Mouse (Mus musculus): Measurements from ENCODE around the gene Ptges3l. TPM values are rescaled to one million over a fixed set of nuclear protein-coding genes. Genes with fewer than 3 reads are reported as not detected.
"Not testable (repeated sequence)": the region's sequence is repeated elsewhere in the genome, so short reads cannot be mapped to it uniquely, and the experiment has no call there.

Ptges3l gene
- polyA plus RNA-seq, 1 experiment from 2014 or later, result 8.1 TPM

GRCm38 (mm10) chr11:101454702-101455101 lies 29.6 kb upstream of the Ptges3l start:
- no peak overlapping the region for H3K9ac ChIP-seq
- ATAC-seq (ENCODE audit: insufficient number of reproducible peaks, insufficient read depth, low FRiP score, low TSS enrichment, low read depth), result no peak
- no peaks in the 10 kb centered on the region for H3K27me3 ChIP-seq
- 0 out of 2 replicates have a peak overlapping the region, but pooled peaks have one; percentile 5 for H3K27ac ChIP-seq
- no peak overlapping the region for H3K4me3 ChIP-seq
- WGBS, result 21% methylated on average over 6 of the region's 6 CpGs
- no peaks in the 10 kb centered on the region for H3K9me3 ChIP-seq
- no peak overlapping the region for H3K4me2 ChIP-seq
- H3K4me1 ChIP-seq, result peaks cover 9% of the 10 kb centered on the region
- peaks cover 32% of the 10 kb centered on the region for H3K36me3 ChIP-seq

GRCm38 (mm10) chr11:101452093-101452774 lies 27.1 kb upstream of the Ptges3l start:
- H3K9me3 ChIP-seq, result no peaks in the 10 kb centered on the region
- no peak overlapping the region for H3K4me2 ChIP-seq
- no peak for ATAC-seq (ENCODE audit: insufficient number of reproducible peaks, insufficient read depth, low FRiP score, low TSS enrichment, low read depth)

GRCm38 (mm10) chr11:101451536-101451935 lies 26.4 kb upstream of the Ptges3l start:
- Histone ChIP-seq H3K36me3 (peaks cover under 1% of the 10 kb centered on the region; the same call in 1 of the 2 replicates), H3K27me3 (no peaks in the 10 kb centered on the region), H3K9ac (no peak overlapping the region), H3K9me3 (no peaks in the 10 kb centered on the region), H3K4me2 (no peak overlapping the region), H3K27ac (no peak overlapping the region), H3K4me1 (peaks cover 15% of the 10 kb centered on the region), H3K4me3 (no peak overlapping the region)
- 93% methylated on average over 10 of the region's 10 CpGs for WGBS
- no peak for ATAC-seq (ENCODE audit: insufficient number of reproducible peaks, insufficient read depth, low FRiP score, low TSS enrichment, low read depth)

More at GRCm38 (mm10) chr11:101452093-101452774, 27.1 kb upstream of the Ptges3l start:
- Histone ChIP-seq H3K4me3 (no peak overlapping the region), H3K4me1 (peaks cover 15% of the 10 kb centered on the region), H3K36me3 (peaks cover 7% of the 10 kb centered on the region), H3K27ac (no peak overlapping the region), H3K27me3 (no peaks in the 10 kb centered on the region), H3K9ac (no peak overlapping the region)
- WGBS, result 72% methylated on average over 10 of the region's 10 CpGs

- WGBS, result 84% methylated on average over 3 of the region's 3 CpGs
- Histone ChIP-seq H3K9me3 (no peaks in the 10 kb centered on the region), H3K27ac (no peak overlapping the region)
Observed at GRCm38 (mm10) chr11:101450394-101450793, 25.3 kb upstream of the Ptges3l start.

GRCm38 (mm10) chr11:101449596-101449995 lies 24.5 kb upstream of the Ptges3l start:
- WGBS, result 86% methylated on average over 4 of the region's 4 CpGs
- not testable (repeated sequence) for H3K27me3 ChIP-seq; H3K9me3 ChIP-seq; H3K4me2 ChIP-seq; H3K9ac ChIP-seq; ATAC-seq (ENCODE audit: insufficient number of reproducible peaks, insufficient read depth, low FRiP score, low TSS enrichment, low read depth); H3K27ac ChIP-seq; H3K4me3 ChIP-seq
- Histone ChIP-seq H3K36me3 (peaks cover 16% of the 10 kb centered on the region), H3K4me1 (peaks cover 13% of the 10 kb centered on the region)

More at GRCm38 (mm10) chr11:101450394-101450793, 25.3 kb upstream of the Ptges3l start:
- Histone ChIP-seq H3K4me1 (peaks cover 15% of the 10 kb centered on the region), H3K4me2 (no peak overlapping the region), H3K9ac (no peak overlapping the region), H3K27me3 (no peaks in the 10 kb centered on the region), H3K36me3 (peaks cover 8% of the 10 kb centered on the region), H3K4me3 (no peak overlapping the region)
- no peak for ATAC-seq (ENCODE audit: insufficient number of reproducible peaks, insufficient read depth, low FRiP score, low TSS enrichment, low read depth)

GRCm38 (mm10) chr11:101448899-101449298 lies 23.8 kb upstream of the Ptges3l start:
- peak overlapping the region; percentile 55 for H3K4me2 ChIP-seq
- no peaks in the 10 kb centered on the region for H3K27me3 ChIP-seq
- H3K9ac ChIP-seq, result peak overlapping the region; percentile 59; the same call in 1 of the 2 replicates
- H3K36me3 ChIP-seq, result peaks cover 23% of the 10 kb centered on the region
- peaks cover 16% of the 10 kb centered on the region for H3K4me1 ChIP-seq
- no peak for ATAC-seq (ENCODE audit: insufficient number of reproducible peaks, insufficient read depth, low FRiP score, low TSS enrichment, low read depth)
- 82% methylated on average over 4 of the region's 4 CpGs for WGBS
- peak overlapping the region; percentile 36; the same call in 1 of the 2 replicates for H3K4me3 ChIP-seq
- H3K27ac ChIP-seq, result no peak overlapping the region
- no peaks in the 10 kb centered on the region for H3K9me3 ChIP-seq

- Histone ChIP-seq H3K36me3 (peaks cover 29% of the 10 kb centered on the region), H3K4me3 (peak within 1 kb of the TSS; percentile 36), H3K9ac (peak within 1 kb of the TSS; percentile 59), H3K27ac (peak within 1 kb of the TSS; percentile 72), H3K4me1 (peaks cover 22% of the 10 kb centered on the region), H3K9me3 (no peaks in the 10 kb centered on the region), H3K27me3 (no peaks in the 10 kb centered on the region), H3K4me2 (peak within 1 kb of the TSS; percentile 55)
- peak; percentile 32; the same call in 1 of the 2 replicates for ATAC-seq (ENCODE audit: insufficient number of reproducible peaks, insufficient read depth, low FRiP score, low TSS enrichment, low read depth)
- 21% methylated on average over 10 of the region's 10 CpGs for WGBS
Observed at GRCm38 (mm10) chr11:101448274-101448746, 23.2 kb upstream of the Ptges3l start, which contains the start of gene Ifi35. Gene Ifi35, plus strand, starts transcription at chr11:101448407.

- peak overlapping the region; percentile 72 for H3K27ac ChIP-seq
Observed at GRCm38 (mm10) chr11:101447786-101448185, 22.7 kb upstream of the Ptges3l start.

GRCm38 (mm10) chr11:101446860-101447259 lies 21.7 kb upstream of the Ptges3l start:
- H3K27me3 ChIP-seq; H3K9ac ChIP-seq; H3K27ac ChIP-seq; H3K4me2 ChIP-seq; H3K9me3 ChIP-seq; H3K4me3 ChIP-seq; ATAC-seq (ENCODE audit: insufficient number of reproducible peaks, insufficient read depth, low FRiP score, low TSS enrichment, low read depth): not testable (repeated sequence)
- WGBS, result 88% methylated on average over 8 of the region's 8 CpGs
- peaks cover 30% of the 10 kb centered on the region for H3K36me3 ChIP-seq
- peaks cover 26% of the 10 kb centered on the region for H3K4me1 ChIP-seq

More at GRCm38 (mm10) chr11:101447786-101448185, 22.7 kb upstream of the Ptges3l start:
- Histone ChIP-seq H3K4me3 (peak overlapping the region; percentile 36; the same call in 1 of the 2 replicates), H3K4me1 (peaks cover 26% of the 10 kb centered on the region), H3K4me2 (peak overlapping the region; percentile 55), H3K9me3 (no peaks in the 10 kb centered on the region), H3K36me3 (peaks cover 30% of the 10 kb centered on the region), H3K27me3 (no peaks in the 10 kb centered on the region), H3K9ac (peak overlapping the region; percentile 59)
- no peak for ATAC-seq (ENCODE audit: insufficient number of reproducible peaks, insufficient read depth, low FRiP score, low TSS enrichment, low read depth)
- 85% methylated on average over 5 of the region's 5 CpGs for WGBS

GRCm38 (mm10) chr11:101446319-101446718 lies 21.2 kb upstream of the Ptges3l start:
- H3K4me1 ChIP-seq, result peaks cover 26% of the 10 kb centered on the region
- no peaks in the 10 kb centered on the region for H3K27me3 ChIP-seq
- H3K4me3 ChIP-seq, result no peak overlapping the region
- WGBS, result 86% methylated on average over 1 of the region's 1 CpGs
- H3K9me3 ChIP-seq, result no peaks in the 10 kb centered on the region
- peaks cover 30% of the 10 kb centered on the region for H3K36me3 ChIP-seq
- no peak overlapping the region for H3K4me2 ChIP-seq
- H3K9ac ChIP-seq, result no peak overlapping the region
- no peak for ATAC-seq (ENCODE audit: insufficient number of reproducible peaks, insufficient read depth, low FRiP score, low TSS enrichment, low read depth)
- no peak overlapping the region for H3K27ac ChIP-seq

- Histone ChIP-seq H3K27me3 (no peaks in the 10 kb centered on the region), H3K27ac (peak overlapping the region; percentile 91), H3K4me1 (peaks cover 20% of the 10 kb centered on the region), H3K4me2 (peak overlapping the region; percentile 95), H3K9ac (peak overlapping the region; percentile 98), H3K4me3 (peak overlapping the region; percentile 88), H3K36me3 (peaks cover 30% of the 10 kb centered on the region), H3K9me3 (no peaks in the 10 kb centered on the region)
- WGBS, result 1% methylated on average over 14 of the region's 14 CpGs
- 0 out of 2 replicates have a peak, but pooled peaks have one; percentile 1 for ATAC-seq (ENCODE audit: insufficient number of reproducible peaks, insufficient read depth, low FRiP score, low TSS enrichment, low read depth)
Observed at GRCm38 (mm10) chr11:101442760-101443159, 17.6 kb upstream of the Ptges3l start.
